Mouse (Mus musculus) splenic B cell, adult 2 months (primary cell): ENCODE measurements at regions not wholly inside any gene's neighbourhood (a gene's known extent, or its start where the extent isn't known, plus 50 kb on each side); places are given as distances from the start of the nearest gene placed in this dataset.

ENCODE experiments used
- DNase-seq: peaks from one replicate; pipeline ENCODE4 v3.0.0-alpha.2; 2011; ENCODE audit warnings: low read depth, low spot score
- H3K27me3 ChIP-seq: 2 replicates; pipeline ENCODE4 v1.6.1; 2012; ENCODE audit warnings: mild to moderate bottlenecking, low read length, moderate library complexity, mixed read lengths; ENCODE audit not compliant: control insufficient read depth, poor library complexity, insufficient read depth, severe bottlenecking
- H3K36me3 ChIP-seq: 2 replicates; pipeline ENCODE4 v1.6.1; 2012; ENCODE audit warnings: mild to moderate bottlenecking, low read length, moderate library complexity, mixed read lengths; ENCODE audit not compliant: control insufficient read depth, poor library complexity, insufficient read depth, severe bottlenecking

DNA sequence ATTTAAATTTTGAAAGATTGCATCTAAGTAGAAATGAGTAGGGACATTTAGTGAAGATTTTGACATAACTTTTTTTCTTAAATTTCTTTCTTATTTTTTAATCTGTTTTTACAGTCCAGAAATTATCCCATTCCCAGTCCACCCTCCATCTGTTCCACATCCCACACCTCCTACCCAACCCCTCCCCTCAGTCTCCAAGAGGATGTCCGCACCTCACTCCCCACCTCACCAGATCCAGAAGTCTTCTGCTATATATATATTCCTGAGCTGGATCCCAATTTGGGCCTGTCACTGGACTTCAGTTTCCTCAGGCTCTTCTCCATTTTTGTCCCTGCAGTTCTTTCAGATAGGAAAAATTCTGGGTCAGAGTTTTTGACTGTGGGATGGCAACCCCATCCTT is 3879.6 kb upstream of the Gm7489 start:
- H3K36me3 ChIP-seq: no peaks in the 10 kb centered on the region
- DNase-seq: no peak
- no peaks in the 10 kb centered on the region for H3K27me3 ChIP-seq

DNA sequence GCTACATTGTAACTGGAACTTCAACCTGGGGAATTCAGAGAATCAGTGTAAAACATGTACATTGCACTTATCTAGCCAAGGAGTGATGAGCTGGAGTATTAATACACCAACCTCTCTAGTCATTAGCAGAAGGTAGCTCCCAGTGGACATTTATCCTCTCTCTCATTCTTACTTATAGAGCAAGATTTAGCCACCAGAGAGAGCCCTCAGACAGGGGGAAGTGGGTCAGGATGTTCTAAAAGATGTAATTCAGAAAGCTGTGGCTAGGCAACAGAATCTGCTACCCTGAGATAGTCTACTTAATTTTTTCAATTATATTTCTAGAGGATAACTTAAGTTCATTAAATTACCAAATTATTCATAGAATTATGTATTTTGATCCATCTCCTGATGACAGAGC is 3838.1 kb upstream of the Gm7489 start:
- DNase-seq: peak; percentile 3
- Histone ChIP-seq H3K27me3 (no peaks in the 10 kb centered on the region), H3K36me3 (no peaks in the 10 kb centered on the region)

DNA sequence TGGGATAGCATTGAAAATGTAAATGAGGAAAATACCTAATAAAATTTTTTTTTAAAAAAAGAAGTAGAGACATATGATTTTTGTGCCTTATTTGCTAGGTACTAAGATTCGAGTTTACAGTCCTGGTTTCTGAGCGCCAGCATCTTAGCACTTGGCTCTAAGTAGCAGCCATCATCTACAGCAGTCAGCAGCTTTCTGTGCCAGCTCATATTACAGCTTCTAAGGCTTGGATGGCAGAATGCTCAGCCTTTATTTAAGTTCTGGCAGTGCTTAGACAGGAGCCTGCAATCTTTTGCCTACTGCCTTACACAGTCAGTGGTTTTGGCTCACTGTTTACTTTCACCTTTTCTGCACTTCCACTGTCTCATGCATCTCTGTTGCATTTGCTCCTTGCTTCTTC is 3831.2 kb upstream of the Gm7489 start:
- DNase-seq: no peak
- H3K36me3 ChIP-seq: no peaks in the 10 kb centered on the region
- H3K27me3 ChIP-seq: no peaks in the 10 kb centered on the region

DNA sequence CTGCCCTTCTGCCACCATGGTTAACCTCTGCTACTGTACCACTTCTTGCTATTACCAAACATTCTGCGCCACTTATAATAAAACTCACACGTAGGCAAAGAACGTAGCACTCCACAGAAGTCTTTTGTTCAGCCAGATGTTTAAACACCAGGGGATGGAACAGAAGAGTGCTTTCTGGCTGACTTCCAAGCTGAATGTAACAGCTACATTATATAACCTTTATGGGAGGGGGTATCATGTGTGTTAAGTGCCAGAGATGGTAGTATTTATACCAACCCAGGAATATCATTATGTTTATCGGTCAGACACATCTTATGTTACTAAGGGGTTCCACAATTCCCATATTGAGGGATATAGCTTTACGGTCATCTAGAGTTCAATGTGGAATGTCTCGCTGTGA is 3830.8 kb upstream of the Gm7489 start:
- Histone ChIP-seq H3K36me3 (no peaks in the 10 kb centered on the region), H3K27me3 (no peaks in the 10 kb centered on the region)
- no peak for DNase-seq

DNA sequence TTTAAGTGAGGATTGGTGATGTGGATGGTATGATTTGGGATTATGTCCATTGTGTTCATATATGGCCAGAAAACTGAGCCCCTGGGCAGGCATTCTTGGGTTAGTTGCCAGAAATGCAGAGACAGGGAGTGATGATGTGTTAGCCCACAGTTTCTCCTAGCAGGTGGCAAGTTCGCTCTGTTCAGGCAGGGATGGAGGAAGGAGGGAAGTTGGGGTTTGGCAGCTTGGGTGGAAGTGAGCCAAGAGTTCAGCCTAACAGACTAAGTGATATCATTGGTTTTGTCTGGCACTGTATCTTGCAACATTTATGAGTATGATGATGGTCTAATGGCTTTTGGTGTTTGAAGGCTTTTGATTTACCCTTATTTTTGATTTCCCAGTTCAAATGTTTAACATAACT is 3806.5 kb upstream of the Gm7489 start:
- H3K36me3 ChIP-seq: no peaks in the 10 kb centered on the region
- no peaks in the 10 kb centered on the region for H3K27me3 ChIP-seq
- DNase-seq: no peak

DNA sequence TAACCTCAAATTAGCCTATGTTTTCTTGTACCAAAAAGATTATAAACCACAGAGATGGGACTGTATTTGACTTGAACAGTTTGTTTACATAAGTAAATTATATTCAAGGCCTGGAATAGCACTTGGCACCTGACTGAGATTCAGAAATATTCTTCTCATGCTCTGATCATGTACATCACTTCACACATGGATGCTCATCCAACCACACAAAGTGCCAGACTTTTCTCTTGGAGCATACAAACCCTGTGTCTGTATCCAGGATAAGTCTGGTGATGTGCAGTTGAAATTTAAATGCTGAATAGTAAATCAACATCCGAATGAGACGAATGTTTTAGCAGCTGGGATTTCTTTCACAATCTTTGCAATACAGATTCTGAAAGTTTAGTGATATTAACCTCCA is 3802.3 kb upstream of the Gm7489 start:
- Histone ChIP-seq H3K36me3 (no peaks in the 10 kb centered on the region), H3K27me3 (no peaks in the 10 kb centered on the region)
- no peak for DNase-seq

DNA sequence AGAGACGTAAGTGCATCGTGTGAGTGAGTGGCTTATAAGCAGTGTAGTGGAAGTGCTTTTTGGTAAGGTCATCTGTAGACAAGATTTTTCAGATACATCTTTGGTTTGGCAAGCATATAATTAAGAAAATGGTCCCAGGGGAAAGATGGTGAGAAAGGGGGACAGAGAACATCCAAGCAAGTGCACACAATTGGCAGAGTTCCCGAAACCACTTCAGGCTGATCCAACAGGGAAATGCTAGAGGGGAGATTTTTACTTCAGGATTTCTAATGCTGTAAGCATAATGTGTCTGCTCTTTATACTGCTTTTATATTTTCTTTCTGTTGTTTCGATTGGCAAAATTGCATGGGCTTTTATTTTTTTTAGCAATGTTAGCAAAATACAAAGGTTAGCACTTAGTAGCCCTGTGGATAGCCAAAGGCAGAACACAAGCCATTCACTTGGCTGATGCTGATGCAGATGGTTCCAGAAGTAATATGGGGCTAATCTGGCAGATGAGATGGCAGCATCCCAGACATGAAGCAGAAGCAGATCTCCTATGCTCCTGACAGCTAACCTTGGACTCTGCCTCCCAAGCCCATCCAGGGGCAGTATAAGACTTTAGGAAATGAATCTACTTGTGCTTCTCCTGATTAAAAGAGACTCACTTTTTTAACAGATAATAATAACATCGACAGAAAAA is 3782.0 kb upstream of the Gm7489 start:
- no peaks in the 10 kb centered on the region for H3K36me3 ChIP-seq
- H3K27me3 ChIP-seq: no peaks in the 10 kb centered on the region
- no peak for DNase-seq

DNA sequence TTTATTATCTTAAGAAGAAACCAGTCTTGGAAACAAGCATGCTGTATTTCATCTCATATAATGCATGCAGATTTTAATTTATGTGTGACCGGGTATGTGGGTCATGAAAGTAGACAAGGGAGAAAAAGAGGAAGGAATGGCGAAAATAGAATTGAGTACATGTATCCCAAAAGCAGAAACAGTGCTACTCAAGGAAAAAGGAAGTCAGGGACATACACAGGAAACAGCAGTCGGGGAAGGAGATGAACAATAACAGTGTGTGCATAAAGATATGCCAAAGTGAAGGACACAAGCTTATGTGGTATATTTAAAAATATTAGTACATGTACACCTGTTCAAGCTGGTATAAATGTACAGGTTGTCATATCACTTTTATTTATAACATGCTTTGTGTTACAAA is 3775.8 kb upstream of the Gm7489 start:
- Histone ChIP-seq H3K27me3 (no peaks in the 10 kb centered on the region), H3K36me3 (no peaks in the 10 kb centered on the region)
- no peak for DNase-seq

DNA sequence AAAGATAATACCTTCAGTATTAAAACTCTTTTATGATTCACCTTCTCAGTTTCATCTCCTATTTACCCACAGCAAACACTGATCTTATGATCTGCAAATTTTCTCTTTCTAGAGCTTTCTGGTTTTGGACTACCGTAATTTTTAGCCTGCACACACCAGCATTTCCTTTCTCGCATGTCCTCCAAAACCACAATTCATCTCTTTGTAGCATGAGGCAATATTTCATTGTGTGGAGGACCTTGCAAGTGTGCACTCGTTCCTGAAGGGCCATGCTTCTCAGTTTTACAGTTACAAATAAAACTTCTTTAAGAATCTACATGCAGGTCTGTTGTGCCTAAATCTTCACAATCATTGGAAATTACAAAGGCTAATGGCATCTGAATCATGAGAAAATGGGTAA is 3730.8 kb upstream of the Gm7489 start:
- Histone ChIP-seq H3K27me3 (no peaks in the 10 kb centered on the region), H3K36me3 (no peaks in the 10 kb centered on the region)
- no peak for DNase-seq

DNA sequence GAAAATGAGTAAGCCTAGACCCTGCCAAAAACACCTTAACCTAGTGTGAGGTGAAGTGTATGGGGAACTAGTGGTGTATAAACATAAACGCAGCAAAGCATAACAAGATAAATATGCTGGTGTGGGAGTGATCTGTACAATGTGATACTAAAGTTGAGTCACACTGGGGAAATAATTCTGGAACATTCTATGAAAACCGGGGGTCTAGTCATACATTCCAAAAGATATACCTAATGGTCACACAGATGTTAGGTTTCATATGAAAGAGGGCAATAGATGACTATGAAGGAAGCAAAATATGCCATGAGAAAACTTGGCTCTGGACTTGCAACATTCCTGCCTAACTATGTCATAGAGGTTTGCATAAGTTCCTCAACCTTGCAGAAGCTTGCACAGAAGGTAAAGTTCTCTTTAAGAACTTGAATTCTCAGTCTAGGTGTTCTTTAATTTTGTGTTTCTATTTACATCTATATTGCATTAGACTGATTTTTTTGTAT is 3712.4 kb upstream of the Gm7489 start:
- Histone ChIP-seq H3K27me3 (no peaks in the 10 kb centered on the region), H3K36me3 (no peaks in the 10 kb centered on the region)
- no peak for DNase-seq

DNA sequence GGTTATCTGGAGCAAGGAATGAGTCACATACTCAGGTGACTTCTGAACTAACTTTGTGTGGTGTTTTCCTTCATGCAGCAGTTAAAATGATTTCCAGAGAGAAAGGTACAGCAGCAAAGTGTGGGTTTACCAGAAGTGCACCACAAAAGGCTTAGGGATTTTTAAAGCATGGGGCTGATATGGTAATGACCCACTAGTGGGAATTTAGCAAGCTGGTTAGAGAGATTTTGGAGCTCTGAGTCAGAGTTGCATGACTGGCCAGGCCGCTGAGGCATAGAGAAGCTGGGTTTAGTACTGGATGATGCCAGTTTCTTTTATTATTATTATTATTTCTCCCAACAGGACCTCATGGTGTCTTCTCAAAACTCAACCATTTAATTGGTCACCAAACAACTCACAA is 3701.5 kb upstream of the Gm7489 start:
- Histone ChIP-seq H3K27me3 (no peaks in the 10 kb centered on the region), H3K36me3 (no peaks in the 10 kb centered on the region)
- no peak for DNase-seq
